Mouse (Mus musculus) forebrain, embryonic 16.5 days (tissue): ENCODE results near the gene Lrrc7. TPM values are rescaled to one million over a fixed set of nuclear protein-coding genes. Genes with fewer than 3 reads are reported as not detected.

Source experiments
- ATAC-seq: fragments of 200-750 bp; cut with Nextera tagmentation; 2 replicates; pipeline ENCODE4 v1.8.0; 2017; ENCODE audit warnings: mild to moderate bottlenecking, moderate library complexity
- H3K27ac ChIP-seq: fragments of 300-500 bp; sonication (generic); 2 replicates; pipeline ENCODE4 v1.5.1; 2014; ENCODE audit warnings: low read length, control low read depth
- H3K27me3 ChIP-seq: fragments of 300-500 bp; sonication (generic); replicated peaks from 2 replicates; pipeline ENCODE4 v1.6.1; 2014; ENCODE audit warnings: low read length; ENCODE audit not compliant: control insufficient read depth, insufficient read depth
- H3K36me3 ChIP-seq: fragments of 300-500 bp; sonication (generic); 2 replicates; pipeline ENCODE4 v1.6.1; 2014; ENCODE audit not compliant: control insufficient read depth, insufficient read depth
- H3K4me1 ChIP-seq: fragments of 300-500 bp; sonication (generic); replicated peaks from 2 replicates; pipeline ENCODE4 v1.6.1; 2014; ENCODE audit warnings: low read length; ENCODE audit not compliant: control insufficient read depth, insufficient read depth
- H3K4me2 ChIP-seq: fragments of 300-500 bp; sonication (generic); 2 replicates; pipeline ENCODE4 v1.6.1; 2014; ENCODE audit warnings: mild to moderate bottlenecking, low read length, control low read depth
- H3K4me3 ChIP-seq: fragments of 300-500 bp; sonication (generic); replicated peaks from 2 replicates; pipeline ENCODE4 v1.5.1; 2014; ENCODE audit warnings: mild to moderate bottlenecking, low read length, control low read depth
- H3K9ac ChIP-seq: fragments of 300-500 bp; sonication (generic); replicated peaks from 2 replicates; pipeline ENCODE4 v1.6.1; 2014; ENCODE audit warnings: low read depth, low read length, control low read depth
- H3K9me3 ChIP-seq: fragments of 300-500 bp; sonication (generic); 2 replicates; pipeline ENCODE4 v1.6.1; 2016; ENCODE audit warnings: low read length; ENCODE audit not compliant: control insufficient read depth
- WGBS: fragments of 180-500 bp; shearing (Covaris S2); extraction: QIAGEN DNeasy Blood & Tissue Kit; methylation state at CpG from one replicate; pipeline ENCODE4 v1.1.7; 2014; 5-methylcytosine and 5-hydroxymethylcytosine counted together
- polyA plus RNA-seq: library from polyadenylated mRNA; unstranded; fragments of >200 nt; fragmentation: Nextera tagmentation; extraction: Ambion mirVana; gene quantifications from 2 replicates; pipeline ENCODE4 v1.2.1, GENCODE M21; 2015

The Lrrc7 gene
- polyA plus RNA-seq, 1 experiment from 2014 or later, result 19.3 TPM

GRCm38 (mm10) chr3:158210026-158210425 is 352.0 kb downstream of the Lrrc7 start:
- 4% methylated on average over 2 of the region's 2 CpGs for WGBS
- peak; percentile 72 for ATAC-seq

DNA sequence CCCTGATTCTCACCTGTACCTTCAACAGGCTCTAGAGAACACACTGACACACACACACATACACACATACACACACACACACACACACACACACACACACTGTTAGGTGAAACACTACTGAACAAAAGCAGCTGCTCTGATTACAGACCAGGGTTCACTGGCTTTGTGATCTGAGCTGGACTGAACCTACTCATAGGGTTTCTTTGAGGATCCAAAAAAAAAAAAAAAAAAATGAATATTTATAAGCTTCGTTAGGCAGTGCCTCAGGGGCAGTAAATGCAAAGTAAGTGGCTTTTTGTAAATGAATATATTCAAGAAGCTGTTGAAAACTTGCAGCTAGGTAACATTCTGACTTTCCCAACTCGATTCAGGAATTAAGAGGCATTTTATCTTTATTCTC is 354.2 kb downstream of the Lrrc7 start:
- Histone ChIP-seq H3K27me3 (no peaks in the 10 kb centered on the region), H3K4me3 (no peak overlapping the region), H3K4me2 (no peak overlapping the region), H3K9ac (no peak overlapping the region), H3K27ac (no peak overlapping the region), H3K36me3 (no peaks in the 10 kb centered on the region), H3K4me1 (peaks cover 6% of the 10 kb centered on the region), H3K9me3 (no peaks in the 10 kb centered on the region)
- peak; percentile 58 for ATAC-seq
- WGBS, result 16% methylated on average over 2 of the region's 2 CpGs

More at GRCm38 (mm10) chr3:158210026-158210425, 352.0 kb downstream of the Lrrc7 start:
- no peak overlapping the region for H3K4me3 ChIP-seq
- H3K9me3 ChIP-seq, result no peaks in the 10 kb centered on the region
- no peak overlapping the region for H3K4me2 ChIP-seq
- H3K27me3 ChIP-seq, result no peaks in the 10 kb centered on the region
- no peak overlapping the region for H3K9ac ChIP-seq
- H3K27ac ChIP-seq, result no peak overlapping the region
- H3K4me1 ChIP-seq, result peaks cover 6% of the 10 kb centered on the region
- H3K36me3 ChIP-seq, result no peaks in the 10 kb centered on the region

GRCm38 (mm10) chr3:158202776-158203175 is 359.2 kb downstream of the Lrrc7 start:
- peaks cover 5% of the 10 kb centered on the region for H3K4me1 ChIP-seq
- no peak overlapping the region for H3K27ac ChIP-seq
- H3K9me3 ChIP-seq, result no peaks in the 10 kb centered on the region
- no peak overlapping the region for H3K4me3 ChIP-seq
- no peaks in the 10 kb centered on the region for H3K27me3 ChIP-seq
- no peak overlapping the region for H3K4me2 ChIP-seq
- no peaks in the 10 kb centered on the region for H3K36me3 ChIP-seq
- WGBS, result 89% methylated on average over 3 of the region's 3 CpGs
- no peak for ATAC-seq
- H3K9ac ChIP-seq, result no peak overlapping the region

DNA sequence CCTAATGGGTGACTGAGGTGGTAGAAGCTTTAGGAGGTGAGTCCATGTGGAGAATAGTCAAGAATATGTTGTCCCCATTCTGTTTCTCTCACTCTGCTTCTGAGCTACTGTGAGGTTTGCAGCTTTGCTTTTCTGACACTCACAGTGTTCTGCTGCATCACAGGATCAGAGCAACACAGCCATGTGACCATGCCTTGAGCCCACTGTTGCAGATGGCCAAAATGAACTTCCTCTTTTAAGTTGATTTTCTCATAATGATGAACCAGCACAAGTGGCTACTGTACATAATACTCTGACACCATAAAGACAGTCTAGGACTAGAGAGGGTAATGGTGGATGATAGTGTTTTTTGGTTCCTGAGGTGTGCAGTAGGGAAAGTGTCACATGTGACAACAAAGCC is 366.6 kb downstream of the Lrrc7 start:
- Histone ChIP-seq H3K27me3 (no peaks in the 10 kb centered on the region), H3K4me3 (no peak overlapping the region), H3K9ac (no peak overlapping the region), H3K4me2 (no peak overlapping the region), H3K4me1 (no peaks in the 10 kb centered on the region), H3K9me3 (no peaks in the 10 kb centered on the region), H3K27ac (no peak overlapping the region), H3K36me3 (no peaks in the 10 kb centered on the region)
- ATAC-seq, result no peak

DNA sequence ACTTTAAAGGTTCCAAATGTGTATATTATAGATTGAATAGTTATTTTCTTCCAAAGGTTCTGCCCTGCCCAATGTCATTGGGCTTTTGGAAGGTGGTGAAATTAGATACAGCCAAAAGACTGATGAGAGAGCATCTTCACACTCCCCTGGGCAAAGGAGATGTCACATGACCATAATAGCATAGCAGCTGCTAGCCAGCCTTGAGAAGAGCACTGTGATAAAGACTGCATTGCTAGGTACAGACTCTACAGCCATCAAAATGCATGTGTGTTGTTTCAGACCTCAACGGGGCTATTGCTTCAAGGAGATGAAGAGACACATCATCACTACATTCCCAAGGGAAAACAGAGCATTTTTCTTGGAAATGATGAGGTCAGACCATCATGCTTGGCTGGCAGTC is 368.8 kb downstream of the Lrrc7 start:
- no peak overlapping the region for H3K4me2 ChIP-seq
- H3K4me1 ChIP-seq, result no peaks in the 10 kb centered on the region
- no peak for ATAC-seq
- peaks cover 2% of the 10 kb centered on the region; the same call in 1 of the 2 replicates for H3K36me3 ChIP-seq
- H3K4me3 ChIP-seq, result no peak overlapping the region
- H3K9me3 ChIP-seq, result no peaks in the 10 kb centered on the region
- no peaks in the 10 kb centered on the region for H3K27me3 ChIP-seq
- H3K27ac ChIP-seq, result no peak overlapping the region
- 73% methylated on average over 1 of the region's 1 CpGs for WGBS
- H3K9ac ChIP-seq, result no peak overlapping the region

DNA sequence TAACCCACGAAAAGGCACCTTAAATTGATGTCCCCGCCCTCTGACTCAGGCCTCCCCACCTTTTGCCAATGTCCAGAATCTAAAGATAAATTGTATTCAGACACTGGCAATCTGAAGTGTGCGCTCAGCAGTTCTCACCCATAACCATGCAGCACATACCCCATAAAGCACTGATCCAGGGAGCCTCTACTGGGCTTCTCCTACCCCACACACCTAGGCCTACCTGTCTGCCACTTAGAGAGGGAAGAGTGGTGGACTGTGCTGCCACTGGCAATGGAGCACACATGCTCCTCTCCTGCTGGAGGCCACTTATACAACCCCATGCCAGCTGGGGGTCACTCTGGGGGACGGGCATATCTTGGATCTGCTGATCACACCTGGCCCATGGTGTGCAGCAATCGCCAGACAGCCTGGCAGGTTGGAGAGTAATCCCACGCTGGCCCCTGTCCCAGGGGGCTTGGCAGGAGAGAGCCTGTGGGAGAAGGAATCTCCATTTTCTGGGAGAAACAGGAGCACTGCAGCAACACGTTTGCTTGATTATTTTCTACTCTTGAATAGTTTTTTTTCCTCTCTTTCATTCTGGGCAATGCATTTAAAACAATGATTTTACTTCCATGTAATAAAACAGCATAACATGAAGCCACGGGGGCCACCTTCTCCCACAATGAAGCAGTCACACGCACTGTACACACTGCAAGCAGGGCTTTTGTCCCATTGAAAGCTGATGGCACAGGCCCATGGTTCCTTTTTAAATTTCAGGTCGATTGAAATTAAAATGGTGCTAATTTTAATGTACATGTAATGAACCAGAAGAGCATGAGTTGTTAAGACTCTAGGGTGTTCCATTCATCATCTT is 386.9 kb downstream of the Lrrc7 start:
- Histone ChIP-seq H3K9me3 (no peaks in the 10 kb centered on the region), H3K4me2 (no peak overlapping the region), H3K27me3 (no peaks in the 10 kb centered on the region), H3K9ac (no peak overlapping the region), H3K4me3 (no peak overlapping the region), H3K4me1 (peaks cover 6% of the 10 kb centered on the region), H3K27ac (no peak overlapping the region), H3K36me3 (no peaks in the 10 kb centered on the region)
- ATAC-seq, result peak; percentile 92
- WGBS, result 33% methylated on average over 10 of the region's 10 CpGs

DNA sequence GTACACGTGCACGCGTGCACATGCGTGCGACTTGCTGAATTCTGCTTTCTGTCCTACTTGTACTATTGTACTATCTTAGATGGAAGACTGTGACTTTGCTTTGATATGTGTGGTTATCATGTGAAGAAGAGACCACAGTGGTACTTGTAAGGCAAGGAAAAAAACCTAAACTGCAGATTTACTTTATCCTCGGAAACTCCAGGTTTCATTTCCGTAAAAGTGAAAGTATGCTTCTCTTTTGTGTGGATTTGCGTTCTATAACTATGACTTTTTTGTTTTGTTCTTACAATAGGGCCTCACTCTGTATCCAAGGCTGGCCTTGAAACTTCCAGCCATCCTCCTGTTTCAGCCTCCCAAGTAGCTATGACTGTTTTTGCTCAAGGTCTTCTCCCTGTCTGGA is 392.8 kb downstream of the Lrrc7 start:
- no peaks in the 10 kb centered on the region; the same call in 1 of the 2 replicates for H3K4me1 ChIP-seq
- H3K36me3 ChIP-seq, result no peaks in the 10 kb centered on the region
- no peak for ATAC-seq
- H3K27me3 ChIP-seq, result no peaks in the 10 kb centered on the region
- WGBS, result 96% methylated on average over 8 of the region's 8 CpGs
- no peaks in the 10 kb centered on the region for H3K9me3 ChIP-seq
- H3K4me2 ChIP-seq, result no peak overlapping the region
- H3K9ac ChIP-seq, result no peak overlapping the region
- no peak overlapping the region for H3K27ac ChIP-seq
- H3K4me3 ChIP-seq, result no peak overlapping the region

DNA sequence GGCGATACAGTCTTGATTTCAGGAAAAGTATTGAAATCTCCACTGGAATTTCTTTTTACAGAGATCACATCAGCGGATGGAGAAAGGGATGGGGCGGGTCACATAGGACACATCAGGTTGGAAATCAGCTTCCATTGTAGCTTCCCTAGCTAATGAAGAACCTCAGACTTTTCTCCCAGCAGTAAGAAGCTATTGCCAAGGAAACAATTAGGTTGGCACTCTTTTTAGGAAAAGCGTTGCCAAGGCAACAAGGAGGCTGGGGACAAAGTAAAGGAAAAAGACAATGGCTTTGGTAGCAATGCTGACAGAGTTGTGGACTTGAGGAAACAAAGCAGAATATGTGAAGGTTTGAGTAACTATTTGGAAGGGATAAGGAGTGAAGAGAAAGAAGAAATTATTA is 393.6 kb downstream of the Lrrc7 start:
- H3K9me3 ChIP-seq, result no peaks in the 10 kb centered on the region
- no peak overlapping the region for H3K27ac ChIP-seq
- H3K36me3 ChIP-seq, result no peaks in the 10 kb centered on the region
- no peak overlapping the region for H3K4me3 ChIP-seq
- H3K9ac ChIP-seq, result no peak overlapping the region
- H3K4me1 ChIP-seq, result no peaks in the 10 kb centered on the region; the same call in 1 of the 2 replicates
- 45% methylated on average over 4 of the region's 4 CpGs for WGBS
- peak; percentile 51 for ATAC-seq
- no peaks in the 10 kb centered on the region for H3K27me3 ChIP-seq
- no peak overlapping the region for H3K4me2 ChIP-seq

DNA sequence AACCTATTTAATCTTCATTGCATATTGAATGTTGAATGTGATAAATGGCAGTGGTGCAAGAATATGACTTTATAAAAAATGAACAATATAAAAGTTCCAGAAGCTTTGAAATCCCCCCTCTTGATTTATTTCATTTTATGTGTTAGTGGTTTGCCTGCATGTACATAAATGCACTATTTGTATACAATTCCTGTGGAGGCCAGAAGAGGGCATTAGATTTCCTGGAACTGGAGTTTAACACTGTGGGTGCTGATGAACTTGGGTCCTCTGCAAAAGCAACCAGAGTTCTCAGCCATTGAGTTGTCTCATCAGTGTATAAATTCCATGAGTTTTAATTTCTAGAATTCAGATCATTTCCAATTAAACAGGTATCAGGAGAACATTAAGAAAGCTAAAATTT is 397.0 kb downstream of the Lrrc7 start:
- Histone ChIP-seq H3K9me3 (no peaks in the 10 kb centered on the region), H3K4me3 (no peak overlapping the region), H3K4me2 (no peak overlapping the region), H3K36me3 (peaks cover 13% of the 10 kb centered on the region), H3K4me1 (no peaks in the 10 kb centered on the region; the same call in 1 of the 2 replicates), H3K27ac (no peak overlapping the region), H3K9ac (no peak overlapping the region), H3K27me3 (no peaks in the 10 kb centered on the region)
- ATAC-seq, result 0 out of 2 replicates have a peak, but pooled peaks have one; percentile 37
